Mouse (Mus musculus): Measurements from ENCODE around the gene G430095P16Rik.
A peak's percentile ranks its signal among the peaks of the same experiment; 100 is the strongest.

Gene G430095P16Rik

GRCm38 (mm10) chr8:84768343-84769095 lies 45.7 kb downstream of the G430095P16Rik start:
- no peak for DNase-seq (ENCODE audit: low spot score in 2 of 2)

- no peak for DNase-seq (ENCODE audit: low spot score in 2 of 2)
These were observed 46.5 kb downstream of the G430095P16Rik start for GRCm38 (mm10) chr8:84769324-84769723.

DNA sequence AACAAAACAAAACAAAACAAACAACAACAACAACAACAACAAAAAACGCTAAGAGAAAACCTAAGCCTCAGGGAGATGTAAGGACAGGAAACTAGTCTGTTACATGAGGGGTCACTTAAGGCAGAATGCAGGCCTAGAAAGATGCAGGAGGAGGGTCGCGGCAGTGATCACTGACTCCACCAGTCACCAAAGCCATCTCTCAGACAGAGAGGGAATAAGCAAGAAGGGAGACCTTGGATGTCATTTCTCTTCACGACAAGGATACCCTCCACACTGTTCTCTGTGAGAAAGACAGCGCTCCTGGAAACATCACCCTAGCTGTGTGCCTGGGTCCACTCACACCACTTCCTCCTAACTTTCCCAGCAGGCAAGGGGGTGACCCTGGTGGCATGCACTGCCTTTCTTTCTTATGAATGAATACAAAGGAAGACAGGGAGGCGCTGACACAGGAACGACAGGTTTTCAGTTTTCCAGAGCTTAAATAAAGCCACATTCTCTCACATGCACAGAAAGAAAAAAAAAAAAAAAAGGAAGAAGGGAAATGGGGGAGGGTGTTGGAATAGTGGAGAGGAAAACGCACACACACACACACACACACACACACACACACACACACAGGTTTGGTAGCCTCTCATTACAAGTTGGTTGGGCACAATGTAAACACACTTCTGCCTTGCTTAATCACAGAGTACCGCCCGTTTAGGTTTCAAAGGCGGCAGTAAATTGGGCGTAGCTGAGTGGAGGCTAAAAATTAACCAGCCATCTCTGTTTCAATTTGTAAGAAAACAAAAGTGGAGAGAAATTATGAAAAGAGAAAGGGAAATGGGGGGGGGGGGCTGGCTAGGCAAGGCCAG lies 47.5 kb downstream of the G430095P16Rik start:
- DNase-seq (ENCODE audit: low spot score in 2 of 2) = no peak

DNA sequence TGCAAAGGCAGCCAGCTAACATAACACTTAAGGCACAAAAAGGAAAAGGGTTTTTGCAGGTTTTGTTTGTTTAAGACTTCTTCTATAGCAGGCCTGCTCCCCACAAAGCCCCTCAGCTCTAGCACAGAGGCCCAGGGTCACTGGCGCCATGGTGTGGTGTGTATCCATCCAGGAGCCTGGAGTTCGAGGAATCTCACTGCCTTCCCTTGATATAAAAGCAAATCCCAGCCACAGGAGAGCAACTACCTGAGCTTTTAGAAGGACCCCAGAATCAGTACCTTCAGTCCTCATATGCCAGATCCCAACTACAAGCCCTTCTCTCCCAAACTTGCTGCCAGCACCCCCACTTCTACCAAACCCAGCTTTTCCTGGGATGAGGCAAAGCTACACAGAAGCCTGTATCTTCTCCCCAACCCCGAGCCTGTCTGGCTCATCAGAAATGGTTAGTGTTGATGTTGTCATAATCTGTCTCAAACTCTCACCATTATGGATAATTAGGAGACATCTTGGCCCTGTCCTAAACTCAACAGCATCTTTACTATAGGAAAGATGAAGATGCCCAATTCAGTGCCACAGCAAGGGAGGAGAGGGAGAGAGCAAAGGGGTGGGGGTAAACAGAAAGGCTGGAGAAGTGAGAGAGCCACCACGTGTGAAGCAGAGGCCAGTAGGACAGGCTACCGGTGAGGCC lies 48.3 kb downstream of the G430095P16Rik start:
- no peak for DNase-seq (ENCODE audit: low spot score in 2 of 2)

- DNase-seq (ENCODE audit: low spot score in 2 of 2) = peak in 1 of 2 experiments; percentile 75
These were observed 49.2 kb downstream of the G430095P16Rik start for GRCm38 (mm10) chr8:84771941-84772378.

GRCm38 (mm10) chr8:84772628-84773027 lies 49.8 kb downstream of the G430095P16Rik start:
- no peak for DNase-seq (ENCODE audit: low spot score in 2 of 2)

- no peak for DNase-seq (ENCODE audit: low spot score in 2 of 2)
These were observed 50.5 kb downstream of the G430095P16Rik start for GRCm38 (mm10) chr8:84773304-84773703.

GRCm38 (mm10) chr8:84773833-84774232 lies 51.0 kb downstream of the G430095P16Rik start:
- DNase-seq (ENCODE audit: low spot score in 2 of 2) = peak; percentile 53 to 80

DNA sequence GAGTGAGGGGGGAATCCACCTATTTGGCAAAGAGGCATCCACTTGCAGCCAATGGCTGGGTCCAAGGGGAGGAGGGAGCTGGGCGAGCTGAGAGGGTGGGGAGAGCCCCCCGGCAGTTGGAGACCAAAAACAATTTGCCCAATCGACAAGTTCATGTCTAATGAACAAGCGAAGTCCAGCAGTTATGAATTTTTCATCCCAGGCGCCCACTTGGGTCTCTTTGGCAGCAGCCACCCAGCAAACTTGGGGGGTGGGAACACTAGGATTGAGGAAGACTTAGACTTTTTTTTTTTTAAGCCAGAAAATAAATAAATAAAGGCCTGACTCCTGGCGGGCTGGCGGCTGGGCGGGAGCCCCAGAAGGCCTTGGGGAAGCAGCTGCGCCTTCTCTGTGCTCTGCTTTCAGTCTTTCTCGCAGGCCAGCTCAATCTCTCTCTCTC lies 51.7 kb downstream of the G430095P16Rik start:
- peak in 1 of 2 experiments; percentile 76 for DNase-seq (ENCODE audit: low spot score in 2 of 2)

DNA sequence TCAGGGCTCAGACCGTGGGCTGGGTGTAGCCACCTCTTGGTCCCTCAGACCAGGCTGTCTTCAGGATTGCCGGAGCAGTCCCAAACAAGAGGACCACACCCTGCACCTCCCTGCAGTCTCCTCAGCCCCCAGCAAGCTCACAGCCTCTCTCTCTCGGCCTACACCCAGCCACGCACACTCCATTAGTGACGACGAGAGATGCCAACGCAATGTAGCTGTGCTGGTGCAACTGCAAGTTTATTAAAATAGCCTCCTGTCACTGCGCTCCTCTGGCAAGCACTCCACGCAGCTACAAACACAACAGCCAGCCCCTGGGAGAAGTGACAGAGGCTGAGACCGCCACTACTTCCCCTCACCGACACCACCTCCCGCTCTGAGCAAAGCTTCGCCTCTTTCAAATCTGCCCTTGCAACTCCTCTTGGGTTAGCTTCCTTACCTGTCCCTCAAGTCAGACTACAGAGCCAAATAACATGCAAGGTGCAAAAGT lies 52.3 kb downstream of the G430095P16Rik start:
- DNase-seq (ENCODE audit: low spot score in 2 of 2) = no peak

- DNase-seq (ENCODE audit: low spot score in 2 of 2) = no peak
These were observed 52.9 kb downstream of the G430095P16Rik start for GRCm38 (mm10) chr8:84775621-84776113.

Data from cerebellum, postnatal 4 days (tissue).